Mouse (Mus musculus) spleen, embryonic (tissue): ENCODE measurements at regions not wholly inside any gene's neighbourhood (a gene's known extent, or its start where the extent isn't known, plus 50 kb on each side); places are given as distances from the start of the nearest gene placed in this dataset.

Source experiments
- CTCF ChIA-PET: fragments of 350-600 bp; sonication (Branson Sonifier 250); formaldehyde crosslinking; loops from one replicate; lab custom pipeline; 2022; lab: Charles Lee

DNA sequence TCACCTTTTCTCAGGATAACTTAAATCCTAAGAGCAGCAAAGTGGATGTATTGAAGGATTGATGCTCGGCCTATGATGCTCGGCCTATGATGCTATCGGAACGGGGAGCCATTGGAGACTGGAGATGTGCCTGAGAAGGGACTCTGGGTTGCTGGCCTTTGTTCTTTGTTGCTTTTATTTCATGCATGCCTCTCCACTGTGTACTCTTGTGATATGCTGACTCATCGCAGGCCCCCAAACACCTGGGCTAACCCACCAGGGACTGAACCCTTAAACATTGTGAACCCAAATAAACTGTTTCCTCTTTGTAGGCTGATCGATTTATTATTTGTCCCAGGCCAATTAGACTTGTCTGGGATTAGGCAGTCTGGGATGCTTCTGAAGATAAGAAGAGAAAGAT lies 61.9 kb downstream of the Pdcl3 start:
- CTCF ChIA-PET: no interaction called here

DNA sequence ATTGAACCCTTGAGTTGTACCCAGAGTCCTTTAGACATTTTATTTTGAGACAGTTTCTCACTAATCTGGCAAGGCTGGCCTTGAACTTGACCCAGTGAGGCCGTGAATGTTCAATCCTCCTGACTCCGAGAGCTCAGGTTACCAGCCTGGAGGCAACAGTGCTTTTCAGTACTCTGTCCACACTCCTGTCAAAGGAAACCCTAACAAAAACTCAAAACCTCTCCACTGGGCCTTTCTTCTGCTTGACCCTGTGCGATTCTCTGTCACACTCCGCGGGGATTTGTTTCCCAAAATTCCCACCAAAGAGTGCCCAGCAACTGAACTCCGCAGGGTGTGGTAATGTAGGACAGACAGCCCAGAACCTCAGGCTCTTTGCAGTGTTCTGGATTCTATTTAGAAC lies 71.9 kb downstream of the Pdcl3 start:
- CTCF ChIA-PET: no interaction called here

DNA sequence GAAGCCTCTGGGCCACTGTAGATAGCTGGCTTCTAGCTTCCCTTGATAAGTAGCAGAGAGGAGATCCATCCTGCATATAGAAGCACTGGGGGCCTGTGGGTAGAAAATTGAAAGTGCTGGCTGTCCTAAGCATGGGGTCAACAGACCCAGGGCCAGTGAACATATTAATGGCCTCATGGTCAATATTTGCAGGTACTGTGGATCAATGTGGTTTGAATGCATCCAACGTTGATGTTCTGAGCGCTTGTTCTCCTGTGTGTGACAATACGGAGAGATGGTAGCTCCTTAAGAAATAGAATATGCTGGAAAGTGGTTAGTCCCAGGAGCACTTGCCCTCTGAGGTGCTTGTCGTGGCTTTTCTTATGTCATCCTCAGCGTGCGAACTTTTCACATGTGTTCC lies 77.1 kb downstream of the Pdcl3 start:
- CTCF ChIA-PET: no interaction called here

DNA sequence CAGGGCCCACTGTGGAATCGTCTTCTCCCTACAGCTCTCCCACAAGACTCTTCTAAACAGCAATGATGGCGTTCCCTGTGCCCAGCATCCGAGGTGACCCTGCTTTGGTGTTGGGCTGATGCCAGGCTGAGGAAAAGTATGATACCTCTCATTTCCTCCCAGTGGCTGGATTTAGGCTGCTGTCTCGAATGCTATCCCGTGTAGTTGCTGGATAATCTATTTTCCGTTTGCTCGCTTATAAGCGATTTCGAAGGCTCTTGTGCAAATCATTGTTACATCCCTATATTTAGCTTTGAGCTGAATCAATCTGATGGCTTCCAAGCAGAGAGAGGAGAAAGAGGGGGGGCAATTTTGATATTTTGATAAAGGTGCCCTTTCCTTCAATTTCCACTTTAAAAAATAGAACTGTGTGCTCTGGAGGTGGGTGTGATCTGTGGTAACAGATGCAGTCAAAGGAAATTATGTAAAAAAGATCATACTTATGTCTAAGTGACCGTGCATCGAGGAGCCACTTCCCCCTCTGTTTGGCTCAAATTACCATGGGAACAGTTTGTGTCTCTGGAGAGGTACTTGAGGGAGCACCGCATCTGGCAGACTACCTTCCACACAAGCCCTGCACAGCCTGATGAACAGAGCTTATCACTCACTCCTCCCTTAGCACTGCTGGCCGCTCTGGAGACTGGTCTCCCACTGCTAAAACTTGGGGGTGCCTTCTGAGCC lies 78.4 kb downstream of the Pdcl3 start:
- CTCF ChIA-PET: no interaction called here

DNA sequence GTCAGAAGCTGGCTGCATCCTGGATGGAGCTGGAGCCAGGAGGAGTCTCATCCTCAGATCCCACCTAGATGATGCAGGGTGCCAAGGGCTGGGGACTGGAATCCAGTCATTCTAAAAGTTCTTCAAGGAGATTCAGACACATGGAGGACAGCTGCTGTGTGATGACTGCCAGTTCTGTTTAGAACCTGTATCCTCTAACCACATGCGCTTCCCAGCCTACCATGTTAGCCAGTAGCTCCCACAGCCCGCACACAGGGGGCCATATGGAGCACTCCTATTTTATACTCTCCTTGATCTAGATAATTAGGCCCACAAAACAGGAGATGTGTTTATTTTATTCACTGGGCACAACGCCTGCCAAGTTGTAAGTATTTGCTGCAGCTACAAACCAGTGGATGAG lies 79.4 kb downstream of the Pdcl3 start:
- CTCF ChIA-PET: no interaction called here

DNA sequence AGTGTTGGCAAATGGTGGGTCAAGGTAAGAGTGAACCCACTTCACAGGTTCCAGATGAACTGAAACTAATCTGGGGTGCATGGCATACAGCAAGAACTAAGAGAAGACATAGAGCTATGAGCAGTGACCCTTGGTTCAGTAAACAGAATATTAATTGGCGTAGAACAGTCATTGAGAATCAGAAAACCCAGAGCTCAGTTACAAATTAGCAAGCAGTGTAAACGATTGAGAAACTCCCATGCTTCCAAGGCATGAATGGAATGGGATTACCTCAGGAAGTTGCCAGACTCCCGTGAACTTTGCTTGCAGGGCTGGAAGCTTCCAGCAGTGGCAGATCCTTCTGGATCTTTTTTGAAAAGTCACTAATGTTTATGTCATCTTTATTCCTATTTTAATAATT lies 82.5 kb downstream of the Pdcl3 start:
- CTCF ChIA-PET: no interaction called here

DNA sequence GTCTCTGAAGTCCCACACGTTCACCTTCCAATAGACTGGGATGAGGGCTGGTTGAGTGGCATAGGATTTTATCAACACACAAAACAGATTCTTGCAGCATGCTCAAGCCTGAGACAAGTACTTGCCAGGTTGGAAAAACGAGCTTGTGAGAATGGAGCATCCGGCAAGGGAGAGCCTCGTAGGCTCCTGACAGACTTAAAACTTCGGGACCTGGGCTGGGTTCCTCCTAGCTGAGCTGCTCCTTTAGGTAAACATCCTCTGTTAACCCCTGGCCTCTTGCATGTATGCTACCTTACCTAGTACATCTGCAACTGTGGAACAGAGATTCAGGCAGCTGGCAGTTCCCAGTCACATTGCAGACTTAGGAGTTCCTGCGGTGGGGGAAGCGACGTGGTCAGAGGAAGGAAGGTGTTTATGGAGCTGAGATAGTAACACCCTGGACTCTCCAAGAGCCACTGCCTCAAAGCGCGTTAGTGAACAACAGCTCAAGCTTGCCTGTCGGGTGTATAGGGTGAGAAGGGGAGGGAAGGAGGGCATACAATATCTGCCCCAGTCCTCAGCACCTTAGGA lies 83.8 kb downstream of the Pdcl3 start:
- CTCF ChIA-PET: no interaction called here

DNA sequence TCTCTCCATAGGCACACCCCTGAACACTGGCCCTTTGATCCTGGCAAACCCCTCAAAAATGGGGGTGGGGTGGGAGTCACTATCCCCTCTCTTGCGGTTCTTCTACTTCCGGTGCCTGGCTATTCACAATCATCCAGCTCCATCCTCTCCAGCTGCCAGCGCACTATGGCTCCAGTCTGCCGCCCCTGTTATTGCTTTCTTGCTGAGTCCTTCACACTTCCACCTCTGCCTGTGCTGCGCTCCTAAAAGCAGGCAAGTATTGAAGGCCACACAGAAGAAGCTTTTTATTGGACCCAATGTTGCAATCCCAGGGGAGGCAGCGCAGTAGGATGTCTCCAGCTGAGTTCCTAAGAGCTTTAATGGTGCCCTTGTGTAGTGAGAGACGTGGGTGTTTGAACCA lies 84.3 kb downstream of the Pdcl3 start:
- CTCF ChIA-PET: no interaction called here

DNA sequence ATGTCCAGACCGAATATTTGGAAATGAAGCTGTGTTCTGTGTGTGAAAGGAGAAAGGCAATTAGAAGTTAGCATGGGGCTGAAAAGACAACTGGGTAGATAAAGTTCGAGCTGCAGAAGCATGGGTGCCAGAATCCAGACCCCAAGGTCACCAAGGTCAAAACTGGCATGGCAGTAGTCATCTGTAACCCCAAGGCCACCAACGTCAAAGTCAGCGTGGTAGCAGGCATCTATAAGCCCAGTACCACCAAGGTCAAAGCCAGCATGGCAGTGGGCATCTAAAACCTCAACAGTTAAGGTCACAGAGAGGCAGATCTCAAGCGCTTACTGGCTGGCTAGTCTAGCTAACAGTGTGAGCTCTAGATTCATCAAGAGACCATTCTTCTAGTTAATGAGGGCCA lies 90.6 kb downstream of the Pdcl3 start:
- CTCF ChIA-PET: no interaction called here

DNA sequence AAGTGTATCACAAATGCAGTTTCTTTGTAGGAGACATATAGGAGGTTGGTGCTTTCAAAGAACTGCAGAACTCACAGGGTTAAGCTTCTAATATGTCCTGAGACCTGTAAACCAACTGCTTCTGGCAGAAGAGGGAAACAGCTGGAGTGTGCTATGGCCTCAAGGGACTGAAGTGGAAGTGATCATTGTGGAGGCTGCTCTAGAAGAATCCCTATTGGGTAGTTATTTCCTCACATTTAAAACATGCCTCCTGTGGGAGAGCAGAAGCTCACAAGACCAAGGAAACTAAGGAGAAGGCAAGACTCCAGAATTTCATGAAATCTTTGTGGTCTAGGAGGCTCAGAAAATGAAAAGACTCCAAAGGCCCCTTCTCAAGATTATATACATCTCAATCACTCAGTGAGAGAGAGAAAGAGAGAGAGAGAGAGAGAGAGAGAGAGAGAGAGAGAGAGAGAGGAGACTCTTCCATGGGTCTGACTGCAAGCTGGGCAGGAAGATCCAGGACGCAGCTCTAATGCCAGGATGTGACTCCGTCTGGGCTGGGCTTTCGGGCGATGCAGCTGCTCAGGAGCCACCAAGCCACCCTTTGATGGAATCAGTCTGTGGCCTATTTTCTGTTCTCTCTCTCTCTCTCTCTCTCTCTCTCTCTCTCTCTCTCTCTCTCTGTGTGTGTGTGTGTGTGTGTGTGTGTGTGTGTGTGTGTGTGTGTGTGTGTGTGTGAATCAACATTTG lies 93.3 kb downstream of the Pdcl3 start:
- CTCF ChIA-PET: no interaction called here

DNA sequence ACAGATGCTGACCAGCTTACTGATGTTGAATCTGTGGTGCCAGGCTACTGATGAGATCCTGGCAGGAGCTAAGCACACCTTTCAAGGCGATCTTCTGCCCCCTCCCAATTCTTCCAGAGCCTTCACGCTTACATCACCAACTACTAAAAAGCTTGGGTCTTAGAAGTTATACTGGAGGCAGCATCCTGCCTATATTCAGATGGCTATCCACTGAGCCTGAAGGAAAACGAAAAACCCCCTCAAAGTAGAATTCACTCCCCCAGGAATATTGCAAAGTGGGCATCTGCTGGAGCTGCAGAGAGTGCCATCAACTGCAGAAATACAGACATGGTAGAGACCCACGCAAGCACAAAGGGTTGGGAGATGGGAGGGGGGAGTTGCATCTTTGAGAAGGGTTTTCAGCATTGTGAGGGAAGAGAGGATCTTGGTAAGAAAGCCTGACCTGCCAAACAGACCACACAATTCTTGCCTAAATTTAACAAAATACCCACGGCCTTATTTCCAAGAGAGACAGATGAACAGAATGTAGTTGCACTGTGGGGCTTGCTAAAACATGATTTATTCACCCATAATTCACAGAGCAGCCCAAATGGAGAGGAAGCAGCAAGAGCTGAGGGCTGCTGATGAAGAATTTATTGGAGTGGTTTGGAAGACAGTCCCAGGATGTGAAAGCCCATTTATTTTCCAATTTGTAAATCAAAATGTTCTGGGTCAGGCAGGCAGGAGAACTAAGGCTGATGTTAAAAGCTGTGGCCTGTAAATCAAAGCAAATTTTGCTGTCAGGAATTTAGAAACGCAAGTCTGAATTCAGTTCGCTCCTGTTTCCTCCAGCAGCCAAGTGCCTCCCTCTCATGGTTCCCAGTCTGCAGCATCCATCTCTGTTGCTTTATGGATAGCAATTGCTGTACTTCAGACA lies 98.8 kb downstream of the Pdcl3 start:
- CTCF ChIA-PET: no interaction called here

DNA sequence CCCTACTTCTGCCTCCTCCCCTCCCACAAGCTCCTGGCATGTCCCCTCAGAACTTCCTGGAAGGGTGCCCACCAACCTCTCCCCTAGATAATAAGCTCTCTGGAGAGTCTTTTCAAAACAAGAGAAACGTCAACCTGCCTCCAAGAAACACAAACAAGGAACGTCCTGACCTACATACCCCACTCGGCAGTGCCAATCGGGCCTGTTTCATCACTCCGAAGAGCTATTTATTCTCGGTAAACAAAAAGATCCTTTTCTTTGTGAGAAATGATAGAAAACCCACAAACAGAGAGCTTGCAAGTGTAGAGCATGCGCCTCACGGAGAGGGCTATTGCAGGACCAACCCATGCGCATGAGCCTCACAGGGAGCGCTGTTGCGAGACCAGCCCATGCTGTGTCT lies 100.9 kb downstream of the Pdcl3 start:
- CTCF ChIA-PET: no interaction called here

DNA sequence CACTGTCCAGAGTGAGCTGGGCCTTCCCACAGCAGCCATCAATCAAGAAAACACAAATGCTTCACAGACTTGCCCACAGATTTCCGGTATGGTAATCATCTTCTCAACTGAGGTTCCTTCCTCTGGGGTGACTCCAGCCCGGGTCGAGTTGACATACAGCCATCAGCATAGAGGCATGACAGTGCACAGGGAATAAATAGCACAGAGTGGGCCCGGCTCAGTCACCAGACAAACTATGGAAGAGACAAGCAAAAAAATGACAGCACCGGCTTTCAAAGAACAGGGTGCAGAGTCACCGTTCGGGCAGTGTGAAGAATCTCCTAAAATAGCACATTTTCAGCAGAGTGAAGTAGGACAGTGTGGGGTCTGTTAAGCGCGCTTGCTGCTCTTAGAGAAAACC lies 103.7 kb upstream of the Npas2 start:
- CTCF ChIA-PET: no interaction called here

DNA sequence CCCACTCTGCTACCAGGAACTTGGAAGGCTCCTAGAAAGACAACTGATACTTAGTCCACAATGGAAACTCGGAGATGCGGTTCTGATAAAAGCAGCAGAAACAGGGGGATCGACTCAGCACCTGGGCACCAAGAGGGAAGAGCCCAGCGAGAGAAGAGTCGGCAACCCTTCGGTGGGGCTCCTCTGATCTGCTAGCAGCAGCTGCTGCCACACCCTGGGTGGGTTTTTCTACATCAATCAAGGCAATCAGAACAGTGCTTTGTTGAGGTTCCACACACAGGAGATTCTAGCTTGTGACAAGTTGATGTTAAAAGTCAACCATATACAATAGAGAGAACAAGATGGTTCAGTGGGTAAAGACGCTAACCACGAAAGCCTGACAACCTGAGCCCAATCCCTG lies 102.4 kb upstream of the Npas2 start:
- CTCF ChIA-PET: no interaction called here

DNA sequence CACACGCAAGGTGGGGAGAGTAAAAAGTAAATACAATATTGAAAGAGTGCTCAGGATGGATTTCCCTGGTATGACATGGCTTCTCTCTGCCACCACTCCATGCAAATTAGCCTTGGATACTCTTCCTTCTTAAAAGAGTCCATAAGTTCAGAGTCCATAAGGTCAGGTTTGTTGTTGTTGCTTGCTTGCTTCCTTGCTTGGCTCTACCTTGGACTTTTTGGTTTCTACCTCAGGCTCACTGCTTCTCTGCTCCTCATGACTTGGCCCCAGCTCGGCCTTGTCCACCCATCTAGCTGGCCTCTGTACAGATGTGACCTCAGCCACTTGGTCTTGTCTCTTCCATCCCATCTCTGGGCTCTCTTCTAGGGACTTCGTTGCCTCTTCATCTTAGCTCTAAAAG lies 101.9 kb upstream of the Npas2 start:
- CTCF ChIA-PET: no interaction called here

DNA sequence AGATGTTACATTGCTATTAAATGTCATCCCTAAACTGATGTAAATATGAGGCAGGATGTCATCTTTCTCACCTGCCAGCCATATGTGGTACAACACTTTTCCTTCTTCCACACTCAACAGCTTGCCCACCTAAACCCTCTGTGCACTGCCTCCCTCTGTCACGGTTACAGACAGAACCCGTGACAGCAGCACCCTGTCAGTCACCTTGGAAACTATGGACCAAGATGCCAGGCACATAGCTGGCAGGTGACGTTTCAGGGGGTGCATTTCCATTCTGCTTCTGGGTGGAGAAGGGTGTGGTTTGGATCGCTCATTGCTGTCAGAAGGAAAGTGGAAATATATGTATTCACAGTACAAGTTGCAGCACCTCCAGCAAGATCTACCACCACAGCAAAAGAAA lies 100.2 kb upstream of the Npas2 start:
- CTCF ChIA-PET: no interaction called here

DNA sequence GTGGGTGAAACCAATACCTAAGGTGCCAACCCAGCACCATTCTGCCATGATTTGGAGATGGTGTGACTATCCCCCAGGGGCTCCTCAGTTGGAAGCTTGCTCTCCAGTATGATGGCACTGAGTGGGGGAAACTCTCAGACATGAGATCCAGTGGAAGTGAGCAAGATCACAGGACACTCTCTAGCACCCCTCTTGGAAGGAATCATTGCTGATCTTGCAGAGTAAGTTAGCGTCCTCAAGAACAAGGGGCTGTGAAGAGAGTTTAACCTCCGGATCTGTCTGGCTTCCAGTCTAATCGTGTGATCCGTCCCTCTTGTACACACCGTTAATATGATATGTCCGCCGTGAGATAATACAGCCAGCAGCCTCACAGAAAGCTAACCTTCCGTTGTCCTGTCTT lies 99.5 kb upstream of the Npas2 start:
- CTCF ChIA-PET: no interaction called here

DNA sequence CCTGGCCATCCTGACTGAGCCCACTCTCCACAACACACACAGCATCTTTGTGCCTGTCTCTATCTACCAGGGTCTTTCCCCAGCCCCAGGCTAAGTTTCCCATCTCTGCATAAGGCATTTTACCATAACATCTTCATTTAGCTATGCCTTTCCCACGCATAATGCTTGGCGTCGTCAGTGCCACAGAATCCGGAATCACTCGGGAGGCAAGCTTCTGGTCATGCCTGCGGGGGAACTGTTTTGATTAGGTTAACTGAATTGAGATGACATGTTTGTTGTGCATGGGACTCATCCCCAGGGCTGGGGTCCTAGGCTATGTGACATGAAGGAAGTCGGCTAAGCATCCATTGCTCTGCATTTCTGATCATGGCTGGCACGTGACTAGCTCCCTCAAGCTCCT lies 97.6 kb upstream of the Npas2 start:
- CTCF ChIA-PET: no interaction called here

DNA sequence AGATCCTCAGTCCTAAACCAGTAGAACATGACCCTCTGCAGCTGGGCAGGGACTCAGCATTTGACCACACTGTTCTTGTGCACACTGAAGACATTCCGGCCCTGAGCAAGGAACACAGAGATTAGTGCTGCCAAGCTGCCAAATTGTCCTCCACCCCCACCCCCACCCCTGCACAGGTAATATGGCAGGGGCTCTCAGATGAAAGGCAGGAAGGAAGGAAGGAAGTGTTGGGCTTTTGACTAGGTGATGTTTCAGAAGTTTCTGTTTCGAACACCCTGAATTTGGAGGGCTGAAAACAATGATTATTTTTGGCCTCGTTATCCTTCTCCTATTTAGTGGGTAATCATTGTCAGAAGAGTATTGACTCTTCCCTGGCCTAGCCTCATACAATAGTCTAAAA lies 96.8 kb upstream of the Npas2 start:
- CTCF ChIA-PET: no interaction called here

DNA sequence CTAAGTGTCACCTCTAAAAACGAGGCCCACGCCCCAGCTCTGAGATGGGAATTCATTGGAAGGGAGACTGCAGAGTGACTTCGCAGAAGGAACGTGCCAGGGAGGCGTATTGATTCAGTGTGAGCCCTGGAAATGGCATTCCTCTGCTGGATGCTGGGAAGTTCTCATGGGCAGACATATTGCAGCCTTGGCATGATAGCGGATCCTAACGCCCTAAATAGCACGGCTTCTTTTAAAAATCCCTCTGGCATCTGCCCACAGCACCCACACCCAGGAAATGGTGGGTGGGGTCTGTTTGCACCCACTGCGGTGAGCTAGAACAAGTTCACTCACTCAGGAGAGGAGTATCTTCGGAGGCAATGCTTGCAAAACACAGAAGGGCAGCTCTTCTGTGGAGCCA lies 96.0 kb upstream of the Npas2 start:
- CTCF ChIA-PET: no interaction called here

DNA sequence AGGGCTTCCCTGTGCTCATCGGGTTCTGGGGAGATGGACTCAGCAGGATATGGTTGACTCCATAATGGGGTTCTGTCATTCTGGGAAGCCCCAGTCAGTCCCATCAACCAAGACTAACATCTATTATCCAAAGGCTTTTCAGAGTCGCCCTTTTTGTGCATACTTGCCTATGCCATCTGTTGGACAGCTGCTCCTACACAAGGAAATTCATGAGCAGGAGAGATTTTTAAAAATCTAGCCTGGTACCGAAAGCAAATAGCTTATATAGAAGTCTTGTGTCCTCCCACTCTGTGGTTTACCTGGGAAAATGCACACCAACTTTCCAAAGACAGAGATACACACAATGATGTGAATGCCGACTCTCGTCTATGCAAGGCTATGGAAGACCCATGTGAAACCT lies 95.4 kb upstream of the Npas2 start:
- CTCF ChIA-PET: no interaction called here

DNA sequence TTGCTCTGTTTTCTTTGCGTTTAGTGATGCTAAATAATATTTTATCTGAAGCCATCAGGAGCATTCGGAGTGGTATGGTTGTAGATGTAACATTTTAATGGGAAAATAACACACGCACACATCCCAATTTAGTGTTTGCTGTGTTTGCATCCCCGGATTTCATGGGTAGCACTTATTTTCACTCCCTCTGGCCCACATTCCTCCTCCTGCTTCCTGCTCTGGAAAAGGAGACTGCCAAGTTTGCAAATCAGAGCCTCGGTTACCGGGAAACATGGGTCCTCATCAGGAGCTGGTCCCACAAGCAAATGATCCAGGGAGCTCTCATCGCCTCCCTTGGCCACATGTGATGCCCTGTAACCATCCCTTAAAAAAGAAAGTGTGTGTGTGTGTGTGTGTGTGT lies 94.3 kb upstream of the Npas2 start:
- CTCF ChIA-PET: no interaction called here
